Mouse (Mus musculus) ovary, postnatal 14 days (tissue): ENCODE results near the gene Odc1.
"Not testable (repeated sequence)": the region's sequence is repeated elsewhere in the genome, so short reads cannot be mapped to it uniquely, and the experiment has no call there.

Source experiments
- DNase-seq: peaks from one replicate; pipeline ENCODE4 v3.0.0; 2022; ENCODE audit warnings: low spot score

Odc1 gene

GRCm38 (mm10) chr12:17544209-17545106, at the start of gene Odc1:
TSS of gene Odc1 (plus strand) at chr12:17544794.
- DNase-seq, result peak; percentile 98

DNA sequence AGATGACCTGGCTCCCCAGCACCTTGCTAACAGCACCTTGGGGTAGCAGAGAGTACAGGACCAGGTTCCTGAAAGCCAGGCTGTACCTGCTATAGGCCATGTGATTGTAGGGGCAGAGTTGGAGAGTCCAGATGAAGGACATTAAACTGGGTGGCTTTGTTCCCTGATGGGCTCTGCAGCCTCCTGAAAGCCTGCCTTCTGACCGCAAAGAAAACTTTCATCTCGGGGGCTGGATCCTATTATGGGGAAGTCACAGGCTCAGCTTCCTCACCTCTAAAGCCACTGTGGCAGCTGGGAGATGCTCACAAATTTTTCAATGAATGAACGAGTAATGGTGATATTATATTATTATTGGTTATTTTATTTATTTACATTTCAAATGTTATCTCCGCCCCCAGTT, 49.8 kb upstream of the Odc1 start:
- no peak for DNase-seq

DNA sequence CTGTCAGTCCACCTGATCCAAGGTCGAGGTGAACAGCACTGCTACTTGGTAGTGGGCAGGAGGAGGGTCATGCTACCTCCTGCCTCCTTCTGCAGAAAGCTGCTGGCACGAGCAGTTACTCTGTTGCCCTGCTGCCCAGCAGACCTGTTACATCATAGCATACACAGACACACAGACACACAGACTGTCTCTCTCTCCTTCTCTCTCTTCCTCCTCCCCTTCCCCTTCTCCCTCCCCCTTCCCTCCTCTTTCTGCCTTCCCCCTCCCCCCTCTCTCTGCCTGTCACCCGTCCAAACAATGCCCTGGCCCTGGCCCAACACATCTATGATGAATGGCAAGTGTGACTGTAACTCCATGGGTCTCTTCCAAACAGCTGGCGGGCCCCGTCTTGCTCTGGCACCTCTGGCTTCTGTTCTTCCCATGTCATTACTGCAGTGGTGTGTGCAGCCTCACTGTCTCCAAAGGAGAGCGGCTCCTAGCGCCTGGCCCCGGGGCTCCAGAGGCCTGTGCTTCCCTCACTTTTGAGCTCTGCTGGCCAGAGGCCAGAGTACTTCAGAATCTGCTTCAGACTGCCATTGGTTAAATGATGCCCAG, 48.6 kb upstream of the Odc1 start:
- peak; percentile 44 for DNase-seq

- no peak for DNase-seq
Measured at GRCm38 (mm10) chr12:17505620-17506074, 38.9 kb upstream of the Odc1 start.

- DNase-seq, result no peak
Measured at GRCm38 (mm10) chr12:17506117-17506993, 38.2 kb upstream of the Odc1 start.

DNA sequence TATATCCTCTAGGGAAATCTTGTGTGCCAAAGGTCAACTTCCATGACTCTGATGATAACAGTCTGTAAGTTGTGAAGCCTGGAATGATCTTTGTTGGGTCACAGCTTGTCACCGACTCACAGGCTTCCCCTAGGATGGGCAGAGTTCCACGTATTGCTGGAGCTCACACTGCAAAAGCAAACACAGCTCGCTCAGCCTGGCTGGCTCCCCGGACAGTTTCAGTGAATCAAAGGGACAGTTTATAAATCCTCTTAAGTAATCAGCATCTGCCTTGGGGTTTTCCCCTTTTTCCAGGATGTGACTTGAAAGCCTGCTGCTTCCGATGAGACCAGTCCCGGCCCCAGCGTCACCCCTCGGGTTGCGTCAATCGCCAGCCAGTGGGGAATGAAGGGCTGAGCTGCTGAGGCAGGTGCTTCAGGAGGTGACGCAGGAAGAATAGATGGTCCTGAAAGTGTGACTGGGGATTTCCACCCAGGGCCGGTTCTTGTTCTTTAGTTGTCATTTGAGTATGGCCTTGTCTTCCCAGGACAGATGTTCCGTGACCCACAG, 37.5 kb upstream of the Odc1 start:
- no peak for DNase-seq

DNA sequence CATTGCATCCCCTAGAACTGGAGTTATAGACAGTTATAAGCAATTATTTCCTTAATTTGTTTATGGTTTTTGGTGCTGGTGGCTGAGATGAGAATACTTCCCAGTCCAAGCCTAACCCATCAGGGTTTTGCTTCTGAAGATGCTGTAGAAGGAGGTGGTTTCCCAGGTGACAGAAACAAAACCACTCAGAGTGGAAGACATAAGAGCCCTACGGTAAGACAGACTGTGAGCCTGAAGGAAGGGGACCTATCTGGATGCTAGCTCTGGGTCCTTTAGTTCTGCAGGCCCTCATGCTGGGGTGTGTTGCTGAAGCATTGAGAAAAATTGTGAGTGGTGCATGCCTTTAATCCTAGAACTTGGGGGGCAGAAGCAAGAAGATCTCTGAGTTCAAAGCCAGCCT, 35.3 kb upstream of the Odc1 start:
- no peak for DNase-seq

DNA sequence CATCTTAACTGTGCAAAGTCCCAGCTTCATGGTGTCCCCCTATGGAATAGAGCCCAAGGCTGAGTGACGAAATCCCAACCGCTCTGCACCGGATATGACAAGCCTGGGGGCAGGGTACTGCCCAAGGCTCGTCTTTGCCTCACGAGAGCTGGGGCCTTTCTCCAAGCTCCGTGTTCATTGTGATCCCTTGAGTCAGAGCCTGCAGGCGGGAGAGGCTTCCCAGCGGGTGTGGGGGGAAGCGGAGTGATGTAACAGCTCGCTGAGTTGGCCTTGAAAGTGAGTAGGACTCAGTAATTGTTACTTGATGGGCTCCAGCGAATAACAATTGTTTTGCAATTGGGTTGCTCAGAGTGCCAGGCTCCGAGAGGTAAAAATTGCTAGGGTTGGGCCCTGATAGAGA, 34.4 kb upstream of the Odc1 start:
- DNase-seq, result peak; percentile 11

GRCm38 (mm10) chr12:17511019-17511418, 33.6 kb upstream of the Odc1 start:
- DNase-seq, result no peak

DNA sequence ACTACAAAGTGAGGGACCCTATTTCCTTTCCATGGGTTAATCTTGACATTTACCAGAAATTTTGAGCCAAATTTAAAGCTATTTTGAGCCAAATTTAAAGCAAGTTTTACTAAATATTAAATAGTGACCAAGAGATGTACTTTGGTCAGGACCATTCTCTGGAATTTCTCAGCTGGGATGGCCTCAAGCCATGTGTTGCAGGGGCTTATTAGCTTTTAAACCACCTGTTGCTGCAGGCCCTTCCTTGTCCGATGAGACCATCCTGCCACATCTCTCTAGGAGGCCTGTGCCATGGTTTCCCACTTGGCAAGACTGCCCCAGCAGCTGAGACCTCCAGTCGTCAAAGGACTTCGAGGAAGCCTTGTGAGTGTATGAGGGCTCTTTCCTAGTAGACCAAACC, 15.4 kb upstream of the Odc1 start:
- no peak for DNase-seq

DNA sequence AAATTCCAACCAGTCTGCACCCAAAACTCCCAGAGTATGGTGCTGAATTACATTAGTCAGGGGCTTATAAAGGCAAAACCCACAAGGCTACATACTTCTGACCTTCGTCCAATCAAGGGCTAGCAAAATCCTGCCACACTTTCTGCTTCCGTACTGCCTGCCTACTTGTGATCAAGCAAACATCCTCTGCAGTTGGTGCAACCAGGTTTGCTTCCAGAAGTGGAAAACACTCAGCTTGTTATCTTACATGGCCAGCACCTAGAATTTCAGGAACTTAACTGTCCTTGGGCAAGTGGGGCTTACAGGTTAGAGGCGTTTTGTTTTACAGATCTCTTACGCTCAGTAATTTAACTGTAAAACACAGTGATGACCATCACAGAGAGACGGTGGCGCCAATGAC, 14.9 kb upstream of the Odc1 start:
- DNase-seq, result no peak

DNA sequence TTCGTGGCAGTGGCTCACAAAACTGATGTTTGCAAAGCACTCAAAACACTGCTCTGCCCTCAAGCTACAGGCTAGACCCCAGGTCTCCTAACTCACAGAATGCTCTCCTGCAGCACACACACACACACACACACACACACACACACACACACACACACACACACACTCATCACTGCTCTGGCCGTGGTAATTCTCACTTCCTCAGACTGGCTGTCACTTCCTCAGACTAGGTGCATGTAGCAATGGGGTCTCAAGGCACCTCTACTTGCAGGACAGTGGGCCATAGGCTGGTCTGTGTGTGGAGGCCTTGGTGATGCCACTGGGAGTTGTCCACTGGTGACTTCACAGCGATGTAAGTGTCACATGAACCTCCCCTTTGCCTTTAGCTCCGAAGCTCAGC, 13.8 kb upstream of the Odc1 start:
- DNase-seq, result no peak

GRCm38 (mm10) chr12:17536222-17536621, 8.4 kb upstream of the Odc1 start:
- DNase-seq, result no peak

- no peak for DNase-seq
Measured at GRCm38 (mm10) chr12:17537147-17537546, 7.4 kb upstream of the Odc1 start.

- no peak for DNase-seq
Measured at GRCm38 (mm10) chr12:17538087-17538486, 6.5 kb upstream of the Odc1 start.

DNA sequence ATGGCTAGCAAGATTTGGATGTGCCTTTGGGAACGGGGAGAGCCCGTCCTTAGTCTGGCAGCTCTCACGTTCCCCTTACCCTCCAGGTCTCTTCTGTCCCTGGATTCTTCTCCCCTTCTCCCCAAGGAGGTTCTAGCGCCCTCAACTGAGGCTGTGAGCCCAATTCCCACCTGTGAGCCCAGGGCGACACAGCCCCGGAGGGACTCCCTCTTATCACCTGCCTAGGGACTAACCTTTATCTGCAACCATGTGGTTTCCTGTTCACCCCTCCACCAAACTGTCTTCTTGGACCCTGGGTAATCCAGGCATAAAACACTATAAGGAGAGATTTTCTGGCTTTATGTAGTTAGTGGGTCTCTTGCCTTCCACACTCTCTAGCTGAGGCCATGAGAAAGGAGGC, 5.6 kb upstream of the Odc1 start:
- DNase-seq, result no peak

GRCm38 (mm10) chr12:17540040-17540552, 4.5 kb upstream of the Odc1 start:
- DNase-seq, result no peak

GRCm38 (mm10) chr12:17545107-17545571, 545 bp downstream of the Odc1 start:
- no peak for DNase-seq

DNA sequence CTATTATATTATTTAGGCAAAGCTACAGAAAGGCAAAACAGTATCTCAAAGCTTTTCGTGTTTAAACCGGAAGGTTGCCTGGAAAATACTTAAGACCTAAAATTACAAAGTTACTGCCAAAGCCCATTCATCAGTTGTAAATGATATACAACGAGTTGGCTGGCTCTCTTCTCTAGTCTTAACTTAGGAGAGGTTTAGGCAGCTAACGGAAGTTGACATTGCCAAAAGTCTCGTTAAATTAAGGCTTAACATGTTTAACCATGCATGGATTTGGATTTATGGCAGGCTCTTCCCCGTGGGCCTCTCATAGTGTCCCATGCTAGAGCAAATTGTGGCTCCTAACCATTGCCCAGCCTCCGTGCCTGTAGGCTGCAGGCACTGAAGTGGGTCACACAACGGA, 1.3 kb downstream of the Odc1 start:
- no peak for DNase-seq

- DNase-seq, result not testable (repeated sequence)
Measured at GRCm38 (mm10) chr12:17547552-17547951, 3.0 kb downstream of the Odc1 start.

DNA sequence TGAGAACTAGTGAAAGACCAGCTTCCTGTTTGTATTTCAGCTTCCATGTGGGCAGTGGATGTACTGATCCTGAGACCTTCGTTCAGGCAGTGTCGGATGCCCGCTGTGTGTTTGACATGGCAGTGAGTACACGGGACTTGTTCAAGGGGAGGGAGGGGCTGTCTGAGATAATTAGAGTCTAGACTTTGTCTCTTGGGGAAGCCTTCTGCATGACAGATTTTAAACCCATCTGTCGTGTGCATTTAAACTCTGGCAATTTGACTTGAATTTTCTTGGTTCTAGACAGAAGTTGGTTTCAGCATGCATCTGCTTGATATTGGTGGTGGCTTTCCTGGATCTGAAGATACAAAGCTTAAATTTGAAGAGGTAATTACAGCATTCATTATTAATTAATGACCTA, 3.9 kb downstream of the Odc1 start:
- DNase-seq, result no peak

DNA sequence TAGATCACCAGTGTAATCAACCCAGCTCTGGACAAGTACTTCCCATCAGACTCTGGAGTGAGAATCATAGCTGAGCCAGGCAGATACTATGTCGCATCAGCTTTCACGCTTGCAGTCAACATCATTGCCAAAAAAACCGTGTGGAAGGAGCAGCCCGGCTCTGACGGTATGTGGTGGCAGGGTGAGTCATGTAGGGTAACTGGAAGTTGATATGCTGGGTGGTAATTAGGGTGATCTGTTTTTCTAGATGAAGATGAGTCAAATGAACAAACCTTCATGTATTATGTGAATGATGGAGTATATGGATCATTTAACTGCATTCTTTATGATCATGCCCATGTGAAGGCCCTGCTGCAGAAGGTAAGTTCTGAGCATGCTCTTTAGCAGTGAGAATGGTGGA, 4.8 kb downstream of the Odc1 start:
- DNase-seq, result not testable (repeated sequence)
